Mouse (Mus musculus) thymus, adult 18-20 months (tissue): Measurements from ENCODE around the gene Tcerg1l.

Experiments
- DNase-seq, 2 experiments: peaks; one replicate each; pipeline ENCODE4 v3.0.0; 2022; ENCODE audit warnings: mixed read lengths in 2 of 2

Gene Tcerg1l

GRCm38 (mm10) chr7:138215177-138215830, 182.2 kb downstream of the Tcerg1l start:
- no peak for DNase-seq

GRCm38 (mm10) chr7:138214710-138215109, 182.8 kb downstream of the Tcerg1l start:
- DNase-seq, result no peak

GRCm38 (mm10) chr7:138209769-138210168, 187.8 kb downstream of the Tcerg1l start:
- DNase-seq, result no peak

GRCm38 (mm10) chr7:138205124-138205523, 192.4 kb downstream of the Tcerg1l start:
- no peak for DNase-seq

GRCm38 (mm10) chr7:138202162-138202832, 195.2 kb downstream of the Tcerg1l start:
- DNase-seq, result no peak

- no peak for DNase-seq
Observed at GRCm38 (mm10) chr7:138199333-138200058, 198.0 kb downstream of the Tcerg1l start.

- DNase-seq, result no peak
Observed at GRCm38 (mm10) chr7:138196139-138196538, 201.4 kb downstream of the Tcerg1l start.

GRCm38 (mm10) chr7:138184197-138184596, 213.3 kb downstream of the Tcerg1l start:
- DNase-seq, result no peak

- DNase-seq, result no peak
Observed at GRCm38 (mm10) chr7:138182216-138182615, 215.3 kb downstream of the Tcerg1l start.

- DNase-seq, result no peak
Observed at GRCm38 (mm10) chr7:138178617-138179016, 218.9 kb downstream of the Tcerg1l start.

- no peak for DNase-seq
Observed at GRCm38 (mm10) chr7:138176026-138176425, 221.5 kb downstream of the Tcerg1l start.

- DNase-seq, result no peak
Observed at GRCm38 (mm10) chr7:138170389-138170788, 227.1 kb downstream of the Tcerg1l start.
